Mouse (Mus musculus) embryonic facial prominence, embryonic 14.5 days (tissue): ENCODE data around the gene Aamdc. TPM values are rescaled to one million over a fixed set of nuclear protein-coding genes. Genes with fewer than 3 reads are reported as not detected.

ENCODE experiments used
- polyA plus RNA-seq: library from polyadenylated mRNA; unstranded; fragments of >200 nt; fragmentation: Nextera tagmentation; extraction: Ambion mirVana; gene quantifications from 2 replicates; pipeline ENCODE4 v1.2.1, GENCODE M21; 2014

The Aamdc gene
- polyA plus RNA-seq, 1 experiment from 2014 or later, result 92.1 TPM

Other genes starting within 250 kb of the Aamdc start
- 2.2 and 2.7 TPM in 2 replicates for gene Usp35, start 247.5 kb downstream of the Aamdc start, polyA plus RNA-seq
- gene Kctd21, start 247.2 kb downstream of the Aamdc start, polyA plus RNA-seq, result 5.3 and 5.5 TPM in 2 replicates
- gene Alg8, start 207.9 kb downstream of the Aamdc start, polyA plus RNA-seq, result 30.7 TPM in 2 replicates
- gene Ndufc2, start 179.5 kb downstream of the Aamdc start, polyA plus RNA-seq, result 363 and 429 TPM in 2 replicates
- 1.3 and 3.5 TPM in 2 replicates for gene Thrsp, start 161.8 kb downstream of the Aamdc start, polyA plus RNA-seq
- 3.0 and 4.8 TPM in 2 replicates for gene Kctd14, start 128.2 kb downstream of the Aamdc start, polyA plus RNA-seq
- gene Ints4, start 98.5 kb downstream of the Aamdc start, polyA plus RNA-seq, result 43.3 and 51.9 TPM in 2 replicates
- 18.0 and 20.8 TPM in 2 replicates for gene Rsf1, start 392 bp upstream of the Aamdc start, polyA plus RNA-seq
- 162 and 182 TPM in 2 replicates for gene Clns1a, start 117.1 kb upstream of the Aamdc start, polyA plus RNA-seq
- 4.4 and 4.7 TPM in 2 replicates for gene Aqp11, start 158.8 kb upstream of the Aamdc start, polyA plus RNA-seq
- gene Pak1, start 209.0 kb upstream of the Aamdc start, polyA plus RNA-seq, result 29.8 and 31.8 TPM in 2 replicates